Mouse (Mus musculus) liver, embryonic 18 days (tissue): ENCODE measurements around the gene Bex3. TPM values are rescaled to one million over a fixed set of nuclear protein-coding genes. Genes with fewer than 3 reads are reported as not detected.

Experiments used
- polyA plus RNA-seq: library from polyadenylated mRNA; depleted of rRNA; stranded (reverse); fragments of >200 nt; gene quantifications from 2 replicates; pipeline ENCODE4 v1.2.3, GENCODE M21; 2012; rRNA removed

Gene Bex3
- polyA plus RNA-seq: 204 and 221 TPM in 2 replicates

DNA sequence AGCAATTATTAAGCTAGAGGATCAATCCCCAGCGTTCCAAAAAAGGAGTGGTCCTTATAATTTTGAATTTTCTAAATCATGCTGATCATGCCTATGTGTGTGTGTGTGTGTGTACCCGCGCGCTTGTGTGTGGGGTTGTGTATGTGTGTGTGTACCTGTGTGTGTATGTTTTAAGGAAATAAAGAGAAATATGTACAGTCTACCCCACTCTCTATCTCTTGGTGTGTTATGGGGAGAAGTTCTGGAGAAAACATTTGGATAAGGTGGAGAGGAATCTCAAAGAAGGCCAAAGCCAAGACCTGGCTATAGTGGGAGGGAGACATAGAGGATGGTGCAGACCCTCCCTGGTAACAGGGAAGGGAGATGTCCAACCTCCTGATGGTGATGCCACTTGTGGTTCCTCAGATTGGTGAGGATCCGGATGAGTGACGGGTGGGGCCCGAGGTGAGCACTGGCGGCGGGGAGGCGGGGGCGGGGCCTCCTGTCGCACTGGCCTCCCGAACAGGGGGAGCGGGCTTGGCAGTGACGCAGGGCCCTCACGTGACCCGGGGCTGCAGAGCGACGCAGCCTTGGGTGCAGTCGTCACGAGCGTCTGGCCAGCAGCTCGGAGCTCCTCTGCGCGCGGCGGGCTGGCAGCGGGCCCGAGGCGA is at the start of gene Bex3:
TSS of gene Bex3 (plus strand) at position 511 of the 650 bp plus-strand sequence.

DNA sequence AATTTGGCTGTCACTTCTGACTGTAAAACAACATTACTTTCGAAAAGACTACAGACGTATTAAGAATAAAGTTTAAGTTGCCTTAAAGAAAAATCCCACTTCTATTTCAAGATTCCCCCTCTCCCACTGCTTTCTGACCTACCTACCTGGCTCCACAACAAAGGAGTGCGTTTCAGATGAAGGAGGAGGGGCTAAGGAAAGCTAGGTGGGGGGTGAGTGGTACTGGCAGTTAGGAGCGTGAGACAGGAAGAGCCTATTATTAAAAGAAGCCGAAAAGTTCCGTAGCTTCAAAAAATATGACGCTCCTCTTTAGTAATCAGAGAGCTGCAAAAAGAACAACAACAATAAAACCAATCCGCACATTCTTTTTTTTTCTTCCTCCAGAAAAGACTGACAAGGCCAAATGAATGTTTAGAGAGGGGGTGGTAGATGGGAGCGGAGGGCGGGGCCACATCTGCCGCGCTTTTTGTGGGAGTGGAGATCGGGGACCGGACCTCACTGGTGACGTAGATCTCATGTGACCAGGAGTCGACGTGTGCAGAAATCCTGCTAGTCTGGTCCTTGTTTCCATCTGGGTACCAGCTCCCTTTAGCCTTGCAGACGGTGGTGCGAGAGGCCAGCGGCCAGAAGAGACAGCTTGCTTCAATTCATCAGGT is 25.4 kb upstream of the Bex3 start, which contains the start of gene Tceal9:
TSS of gene Tceal9 (plus strand) at position 506 of the 656 bp plus-strand sequence.

Other genes starting within 250 kb of the Bex3 start
- gene Arxes1, start 236.9 kb upstream of the Bex3 start, polyA plus RNA-seq: 2.9 and 3.1 TPM in 2 replicates
- gene Bex2, start 202.0 kb upstream of the Bex3 start, polyA plus RNA-seq: 62.0 and 65.3 TPM in 2 replicates
- gene Nxf3, start 185.0 kb upstream of the Bex3 start, polyA plus RNA-seq: 0.29 and 0.37 TPM in 2 replicates
- 75.6 and 83.5 TPM in 2 replicates for gene Bex4, start 131.3 kb upstream of the Bex3 start, polyA plus RNA-seq
- 84.2 and 93.2 TPM in 2 replicates for gene Tceal8, start 97.9 kb upstream of the Bex3 start, polyA plus RNA-seq
- gene Tceal5, start 66.4 kb upstream of the Bex3 start, polyA plus RNA-seq: 29.0 and 35.8 TPM in 2 replicates
- 0.09 and 0.30 TPM in 2 replicates for gene Tceal7, start 55.5 kb upstream of the Bex3 start, polyA plus RNA-seq
- gene Bex1, start 54.7 kb upstream of the Bex3 start, polyA plus RNA-seq: 153 and 182 TPM in 2 replicates
- 161 and 162 TPM in 2 replicates for gene Tceal9, start 25.2 kb upstream of the Bex3 start, polyA plus RNA-seq
- not detected in 2 replicates for gene Kir3dl1, start 247.7 kb downstream of the Bex3 start, polyA plus RNA-seq